Mouse (Mus musculus): ENCODE measurements around the gene 5730455P16Rik. TPM values are rescaled to one million over a fixed set of nuclear protein-coding genes. Genes with fewer than 3 reads are reported as not detected.
"Not testable (repeated sequence)": the region's sequence is repeated elsewhere in the genome, so short reads cannot be mapped to it uniquely, and the experiment has no call there.

5730455P16Rik gene
- polyA plus RNA-seq, 1 experiment from 2014 or later = 41.3 TPM

DNA sequence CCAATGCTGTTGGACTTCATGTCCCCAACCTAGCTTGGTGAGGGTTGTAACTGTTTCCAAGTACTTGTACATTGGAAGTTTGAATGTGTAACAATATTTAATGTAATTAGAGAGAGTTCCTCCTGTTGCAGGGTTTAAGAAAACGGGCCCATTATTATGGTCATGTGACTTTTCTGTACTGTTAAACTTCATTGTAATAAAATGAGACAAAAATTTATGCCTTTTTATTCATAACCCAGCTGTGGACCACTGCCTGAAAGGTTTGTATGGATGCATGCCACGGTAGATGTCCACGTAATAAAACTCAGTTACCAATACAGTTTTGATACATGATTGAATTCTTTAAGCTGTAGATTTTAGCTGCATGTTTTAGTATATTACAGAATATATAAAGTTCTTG lies 18.1 kb upstream of the 5730455P16Rik start:
- H3K36me3 ChIP-seq = peaks cover 55% of the 10 kb centered on the region
- H3K27me3 ChIP-seq (replicated peaks) = no peaks in the 10 kb centered on the region
- no peak overlapping the region for H3K27ac ChIP-seq (replicated peaks)
- WGBS = 89% methylated on average over 3 of the region's 3 CpGs
- H3K9ac ChIP-seq (replicated peaks) = no peak overlapping the region
- ATAC-seq (ENCODE audit: low FRiP score) = no peak
- H3K4me2 ChIP-seq = no peak overlapping the region
- H3K4me3 ChIP-seq (replicated peaks) = no peak overlapping the region
- H3K9me3 ChIP-seq (replicated peaks) = no peaks in the 10 kb centered on the region
- no peaks in the 10 kb centered on the region for H3K4me1 ChIP-seq

DNA sequence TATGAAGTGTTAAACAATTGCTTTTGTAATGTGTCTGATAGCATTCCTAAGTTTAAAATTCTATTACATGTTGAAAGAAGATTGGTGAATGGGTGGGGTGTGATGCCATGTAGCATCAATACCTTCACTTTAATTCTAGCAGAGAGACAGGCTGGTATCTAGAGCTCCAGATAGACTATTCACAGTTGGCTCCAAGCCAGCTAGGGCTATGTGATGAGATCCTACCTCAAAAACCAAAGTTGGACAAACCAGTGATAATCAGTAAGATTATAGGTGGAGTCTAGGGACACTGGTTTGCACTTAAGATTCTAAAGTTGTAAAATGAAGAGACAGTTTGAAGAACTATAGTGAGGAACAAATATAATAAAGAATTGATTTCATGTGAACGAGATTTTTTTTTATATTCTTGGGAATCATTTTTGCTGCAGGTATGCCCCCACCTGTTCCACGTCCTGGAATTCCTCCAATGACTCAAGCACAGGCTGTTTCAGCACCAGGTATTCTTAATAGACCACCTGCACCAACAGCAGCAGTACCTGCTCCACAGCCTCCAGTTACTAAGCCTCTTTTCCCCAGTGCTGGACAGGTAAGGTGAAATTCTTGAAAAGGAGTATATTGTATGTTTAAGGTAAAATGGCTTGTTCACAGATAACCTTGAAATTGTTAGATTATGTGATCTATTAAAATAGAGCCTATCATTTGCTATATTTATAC lies 13.7 kb upstream of the 5730455P16Rik start:
- Histone ChIP-seq H3K36me3 (peaks cover 56% of the 10 kb centered on the region), H3K4me3 (replicated peaks) (no peak overlapping the region), H3K9me3 (replicated peaks) (no peaks in the 10 kb centered on the region), H3K4me1 (peaks cover 8% of the 10 kb centered on the region), H3K4me2 (no peak overlapping the region), H3K9ac (replicated peaks) (no peak overlapping the region), H3K27ac (replicated peaks) (no peak overlapping the region), H3K27me3 (replicated peaks) (no peaks in the 10 kb centered on the region)
- WGBS = 95% methylated on average over 2 of the region's 2 CpGs
- no peak for ATAC-seq (ENCODE audit: low FRiP score)

- H3K27me3 ChIP-seq (replicated peaks) = no peaks in the 10 kb centered on the region
- ATAC-seq (ENCODE audit: low FRiP score) = no peak
- H3K27ac ChIP-seq (replicated peaks) = no peak overlapping the region
- 94% methylated on average over 1 of the region's 1 CpGs for WGBS
- peaks cover 41% of the 10 kb centered on the region for H3K36me3 ChIP-seq
- H3K9ac ChIP-seq (replicated peaks) = no peak overlapping the region
- H3K4me3 ChIP-seq (replicated peaks) = no peak overlapping the region
- H3K9me3 ChIP-seq (replicated peaks) = no peaks in the 10 kb centered on the region
- peaks cover 24% of the 10 kb centered on the region for H3K4me1 ChIP-seq
- no peak overlapping the region for H3K4me2 ChIP-seq
Observed at GRCm38 (mm10) chr11:80389885-80390284, 12.1 kb upstream of the 5730455P16Rik start.

GRCm38 (mm10) chr11:80386790-80387189 lies 9.0 kb upstream of the 5730455P16Rik start:
- ATAC-seq (ENCODE audit: low FRiP score) = no peak
- H3K4me3 ChIP-seq (replicated peaks) = no peak overlapping the region

DNA sequence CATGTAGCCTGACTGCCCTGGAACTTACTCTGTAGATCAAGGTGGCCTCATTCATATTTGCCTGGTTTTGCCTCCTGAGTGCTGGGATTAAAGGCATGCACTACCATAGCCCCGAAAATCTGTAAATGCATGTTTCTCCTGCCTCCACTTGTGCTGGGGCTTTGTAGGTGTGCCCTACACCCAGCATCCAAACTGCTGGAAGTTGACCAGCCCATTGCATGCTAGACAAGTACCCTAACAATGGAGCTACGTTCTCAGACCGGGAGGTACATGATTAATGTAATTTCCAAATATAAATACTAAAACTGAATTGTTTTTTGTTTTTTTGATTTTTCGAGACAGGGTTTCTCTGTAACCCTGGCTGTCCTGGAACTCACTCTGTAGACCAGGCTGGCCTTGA lies 7.2 kb upstream of the 5730455P16Rik start:
- WGBS = 52% methylated on average over 4 of the region's 4 CpGs
- peaks cover 20% of the 10 kb centered on the region for H3K36me3 ChIP-seq
- H3K4me2 ChIP-seq = peak overlapping the region; percentile 94
- H3K9me3 ChIP-seq (replicated peaks) = no peaks in the 10 kb centered on the region
- no peaks in the 10 kb centered on the region for H3K27me3 ChIP-seq (replicated peaks)
- no peak for ATAC-seq (ENCODE audit: low FRiP score)
- H3K4me3 ChIP-seq (replicated peaks) = peak overlapping the region; percentile 94
- peak overlapping the region; percentile 39 for H3K9ac ChIP-seq (replicated peaks)
- H3K4me1 ChIP-seq = peaks cover 39% of the 10 kb centered on the region
- no peak overlapping the region for H3K27ac ChIP-seq (replicated peaks)

More at GRCm38 (mm10) chr11:80386790-80387189, 9.0 kb upstream of the 5730455P16Rik start:
- Histone ChIP-seq H3K27me3 (replicated peaks) (no peaks in the 10 kb centered on the region), H3K4me2 (peak overlapping the region; percentile 94), H3K4me1 (peaks cover 38% of the 10 kb centered on the region), H3K9me3 (replicated peaks) (no peaks in the 10 kb centered on the region), H3K27ac (replicated peaks) (no peak overlapping the region), H3K9ac (replicated peaks) (no peak overlapping the region), H3K36me3 (peaks cover 27% of the 10 kb centered on the region)
- 77% methylated on average over 2 of the region's 2 CpGs for WGBS

- no peaks in the 10 kb centered on the region for H3K9me3 ChIP-seq (replicated peaks)
- peak overlapping the region; percentile 94 for H3K4me3 ChIP-seq (replicated peaks)
- H3K4me2 ChIP-seq = peak overlapping the region; percentile 94
- H3K9ac ChIP-seq (replicated peaks) = peak overlapping the region; percentile 39
- no peak overlapping the region for H3K27ac ChIP-seq (replicated peaks)
- peaks cover 39% of the 10 kb centered on the region for H3K4me1 ChIP-seq
- no peak for ATAC-seq (ENCODE audit: low FRiP score)
- H3K27me3 ChIP-seq (replicated peaks) = no peaks in the 10 kb centered on the region
- peaks cover 17% of the 10 kb centered on the region for H3K36me3 ChIP-seq
Observed at GRCm38 (mm10) chr11:80384461-80384860, 6.6 kb upstream of the 5730455P16Rik start.

GRCm38 (mm10) chr11:80383626-80384046 lies 5.8 kb upstream of the 5730455P16Rik start:
- H3K9ac ChIP-seq (replicated peaks) = peak overlapping the region; percentile 98
- H3K4me3 ChIP-seq (replicated peaks) = peak overlapping the region; percentile 94
- H3K27me3 ChIP-seq (replicated peaks) = no peaks in the 10 kb centered on the region
- H3K9me3 ChIP-seq (replicated peaks) = no peaks in the 10 kb centered on the region
- H3K4me2 ChIP-seq = peak overlapping the region; percentile 94
- peaks cover 39% of the 10 kb centered on the region for H3K4me1 ChIP-seq
- peaks cover 12% of the 10 kb centered on the region for H3K36me3 ChIP-seq
- peak overlapping the region; percentile 95 for H3K27ac ChIP-seq (replicated peaks)
- ATAC-seq (ENCODE audit: low FRiP score) = peak; percentile 17; the same call in 1 of the 2 replicates
- WGBS = under 1% methylated on average over 20 of the region's 20 CpGs

GRCm38 (mm10) chr11:80383019-80383625 lies 5.3 kb upstream of the 5730455P16Rik start, which contains the start of gene Zfp207:
Gene Zfp207, plus strand, starts transcription at chr11:80383279.
- H3K4me1 ChIP-seq = peaks cover 42% of the 10 kb centered on the region
- H3K36me3 ChIP-seq = peaks cover 9% of the 10 kb centered on the region
- H3K27me3 ChIP-seq (replicated peaks) = no peaks in the 10 kb centered on the region
- peak within 1 kb of the TSS; percentile 95 for H3K27ac ChIP-seq (replicated peaks)
- peak within 1 kb of the TSS; percentile 94 for H3K4me2 ChIP-seq
- ATAC-seq (ENCODE audit: low FRiP score) = peak; percentile 95
- no peaks in the 10 kb centered on the region for H3K9me3 ChIP-seq (replicated peaks)
- H3K4me3 ChIP-seq (replicated peaks) = peak within 1 kb of the TSS; percentile 94
- H3K9ac ChIP-seq (replicated peaks) = peak within 1 kb of the TSS; percentile 98
- WGBS = under 1% methylated on average over 33 of the region's 33 CpGs

- no peaks in the 10 kb centered on the region for H3K27me3 ChIP-seq (replicated peaks)
- peaks cover 42% of the 10 kb centered on the region for H3K4me1 ChIP-seq
- peak overlapping the region; percentile 57 for H3K4me2 ChIP-seq
- H3K9ac ChIP-seq (replicated peaks) = peak overlapping the region; percentile 98
- H3K36me3 ChIP-seq = peaks cover 4% of the 10 kb centered on the region
- H3K4me3 ChIP-seq (replicated peaks) = peak overlapping the region; percentile 94
- 7% methylated on average over 12 of the region's 12 CpGs for WGBS
- peak overlapping the region; percentile 95 for H3K27ac ChIP-seq (replicated peaks)
- H3K9me3 ChIP-seq (replicated peaks) = no peaks in the 10 kb centered on the region
- ATAC-seq (ENCODE audit: low FRiP score) = peak; percentile 21; the same call in 1 of the 2 replicates
Observed at GRCm38 (mm10) chr11:80382626-80383018, 4.8 kb upstream of the 5730455P16Rik start.

GRCm38 (mm10) chr11:80379184-80379583 lies 1.4 kb upstream of the 5730455P16Rik start:
- ATAC-seq (ENCODE audit: low FRiP score); H3K4me3 ChIP-seq (replicated peaks); H3K9me3 ChIP-seq (replicated peaks); H3K27ac ChIP-seq (replicated peaks); H3K27me3 ChIP-seq (replicated peaks); H3K9ac ChIP-seq (replicated peaks); H3K4me2 ChIP-seq; H3K36me3 ChIP-seq: not testable (repeated sequence)
- 95% methylated on average over 7 of the region's 7 CpGs for WGBS
- H3K4me1 ChIP-seq = peaks cover 28% of the 10 kb centered on the region

DNA sequence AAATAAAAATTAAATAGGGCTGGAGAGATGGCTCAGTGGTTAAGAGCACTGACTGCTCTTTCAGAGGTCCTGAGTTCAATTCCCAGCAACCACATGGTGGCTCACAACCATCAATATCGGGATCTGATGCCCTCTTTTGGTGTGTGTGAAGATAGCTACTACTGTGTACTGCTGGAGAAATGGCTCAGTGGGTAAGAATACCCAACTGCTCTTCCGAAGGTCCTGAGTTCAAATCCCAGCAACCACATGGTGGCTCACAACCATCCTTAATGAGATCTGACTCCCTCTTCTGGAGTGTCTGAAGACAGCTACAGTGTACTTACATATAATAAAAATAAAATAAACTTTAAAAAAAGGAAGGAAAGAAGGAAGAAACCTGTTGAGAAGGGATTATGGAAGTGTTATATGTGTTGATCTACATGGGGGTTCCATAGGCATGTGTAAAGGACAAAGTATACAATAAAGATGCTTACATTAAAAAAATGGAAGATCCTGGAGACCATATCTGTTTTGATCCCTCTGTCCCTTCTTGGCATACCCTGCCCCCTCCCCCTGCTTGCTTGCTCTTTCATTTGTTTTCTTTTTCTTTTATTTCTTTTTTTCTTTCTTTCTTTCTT lies 726 bp upstream of the 5730455P16Rik start:
- Histone ChIP-seq H3K4me1 (peaks cover 28% of the 10 kb centered on the region), H3K36me3 (peaks cover 16% of the 10 kb centered on the region), H3K4me3 (replicated peaks) (peak overlapping the region; percentile 94), H3K4me2 (peak overlapping the region; percentile 82), H3K27ac (replicated peaks) (peak overlapping the region; percentile 95), H3K9ac (replicated peaks) (peak overlapping the region; percentile 100; the same call in 1 of the 2 replicates)
- WGBS = 64% methylated on average over 2 of the region's 2 CpGs
- H3K9me3 ChIP-seq (replicated peaks); ATAC-seq (ENCODE audit: low FRiP score); H3K27me3 ChIP-seq (replicated peaks): not testable (repeated sequence)
